Mouse (Mus musculus): ENCODE results near the gene Scn4a. TPM values are rescaled to one million over a fixed set of nuclear protein-coding genes. Genes with fewer than 3 reads are reported as not detected.

Scn4a gene
- polyA plus RNA-seq, 1 experiment: 0.16 TPM

DNA sequence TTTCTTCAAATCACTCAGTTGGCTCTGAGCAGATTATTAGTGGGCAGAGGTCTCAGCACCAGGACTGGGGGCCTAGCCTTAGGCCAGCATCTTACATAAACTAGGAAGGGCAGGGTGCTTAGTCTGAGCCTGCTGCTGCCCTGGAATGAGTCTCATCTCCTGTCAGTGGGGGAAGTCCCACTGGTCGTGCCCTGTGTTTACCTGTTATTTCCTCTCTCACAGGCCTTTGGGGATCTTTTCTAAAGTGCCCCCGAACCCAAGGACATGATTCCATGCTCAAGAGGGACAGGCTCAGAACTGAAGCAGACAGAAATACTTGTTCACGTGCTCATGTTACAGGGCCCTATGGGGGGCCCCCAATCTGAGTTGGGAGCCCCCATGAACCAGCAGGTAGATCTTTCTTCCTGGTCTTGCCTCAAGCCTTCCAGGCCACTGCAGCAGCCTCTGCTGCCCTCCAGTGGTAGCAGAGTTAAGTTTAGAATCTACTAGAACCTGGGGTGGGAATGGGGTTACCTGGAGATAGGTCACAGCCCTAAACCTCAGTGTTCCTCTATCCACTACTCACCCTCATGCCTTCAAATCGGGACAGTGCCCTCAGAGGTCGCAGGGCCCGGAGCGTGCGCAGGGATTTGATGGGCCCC, 27.4 kb downstream of the Scn4a start:
- peak; percentile 66 to 71 for DNase-seq
- WGBS: 68% methylated on average over 8 of the region's 8 CpGs
- Histone ChIP-seq H3K4me1 (ENCODE audit: control insufficient read depth, insufficient read depth, low read length) (no peaks in the 10 kb centered on the region; the same call in 1 of the 2 replicates), H3K27ac (ENCODE audit: insufficient read depth, low read length) (no peak overlapping the region), H3K27me3 (ENCODE audit: control insufficient read depth, insufficient read depth, low read length) (no peaks in the 10 kb centered on the region), H3K4me3 (replicated peaks; ENCODE audit: insufficient read depth, low read depth, low read length) (no peak overlapping the region)
- TF ChIP-seq CTCF (IDR thresholded peaks at IDR 0.05; ENCODE audit: borderline replicate concordance, insufficient read depth, low read depth, low read length) (peak; percentile 88), POLR2A (IDR thresholded peaks at IDR 0.05; ENCODE audit: borderline replicate concordance, insufficient read depth, low read length) (no peak)

DNA sequence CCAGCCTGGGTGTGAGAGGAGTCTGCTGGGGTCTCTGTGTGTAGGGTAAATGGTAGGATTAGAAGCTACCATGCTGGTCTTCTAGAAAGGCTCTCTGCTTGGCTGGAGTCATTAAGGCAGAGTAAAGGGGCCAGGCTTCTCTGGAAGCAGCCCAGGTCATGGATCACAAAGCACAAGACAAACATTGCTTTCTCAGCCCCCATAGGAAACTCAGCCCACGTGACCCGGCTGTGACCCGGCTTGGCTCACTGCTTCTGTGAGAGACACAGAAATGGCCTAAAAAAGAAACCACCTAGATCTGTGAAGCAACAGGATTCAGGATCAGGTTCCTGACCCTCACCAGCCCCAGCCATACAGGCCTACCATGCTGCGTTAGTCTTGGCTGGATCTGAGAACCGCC, 28.2 kb downstream of the Scn4a start:
- no peak overlapping the region for H3K27ac ChIP-seq (ENCODE audit: insufficient read depth, low read length)
- no peaks in the 10 kb centered on the region for H3K27me3 ChIP-seq (ENCODE audit: control insufficient read depth, insufficient read depth, low read length)
- no peak for TF ChIP-seq CTCF (IDR thresholded peaks at IDR 0.05; ENCODE audit: borderline replicate concordance, insufficient read depth, low read depth, low read length)
- no peaks in the 10 kb centered on the region; the same call in 1 of the 2 replicates for H3K4me1 ChIP-seq (ENCODE audit: control insufficient read depth, insufficient read depth, low read length)
- no peak for DNase-seq
- no peak overlapping the region for H3K4me3 ChIP-seq (replicated peaks; ENCODE audit: insufficient read depth, low read depth, low read length)
- WGBS: 75% methylated on average over 5 of the region's 5 CpGs

DNA sequence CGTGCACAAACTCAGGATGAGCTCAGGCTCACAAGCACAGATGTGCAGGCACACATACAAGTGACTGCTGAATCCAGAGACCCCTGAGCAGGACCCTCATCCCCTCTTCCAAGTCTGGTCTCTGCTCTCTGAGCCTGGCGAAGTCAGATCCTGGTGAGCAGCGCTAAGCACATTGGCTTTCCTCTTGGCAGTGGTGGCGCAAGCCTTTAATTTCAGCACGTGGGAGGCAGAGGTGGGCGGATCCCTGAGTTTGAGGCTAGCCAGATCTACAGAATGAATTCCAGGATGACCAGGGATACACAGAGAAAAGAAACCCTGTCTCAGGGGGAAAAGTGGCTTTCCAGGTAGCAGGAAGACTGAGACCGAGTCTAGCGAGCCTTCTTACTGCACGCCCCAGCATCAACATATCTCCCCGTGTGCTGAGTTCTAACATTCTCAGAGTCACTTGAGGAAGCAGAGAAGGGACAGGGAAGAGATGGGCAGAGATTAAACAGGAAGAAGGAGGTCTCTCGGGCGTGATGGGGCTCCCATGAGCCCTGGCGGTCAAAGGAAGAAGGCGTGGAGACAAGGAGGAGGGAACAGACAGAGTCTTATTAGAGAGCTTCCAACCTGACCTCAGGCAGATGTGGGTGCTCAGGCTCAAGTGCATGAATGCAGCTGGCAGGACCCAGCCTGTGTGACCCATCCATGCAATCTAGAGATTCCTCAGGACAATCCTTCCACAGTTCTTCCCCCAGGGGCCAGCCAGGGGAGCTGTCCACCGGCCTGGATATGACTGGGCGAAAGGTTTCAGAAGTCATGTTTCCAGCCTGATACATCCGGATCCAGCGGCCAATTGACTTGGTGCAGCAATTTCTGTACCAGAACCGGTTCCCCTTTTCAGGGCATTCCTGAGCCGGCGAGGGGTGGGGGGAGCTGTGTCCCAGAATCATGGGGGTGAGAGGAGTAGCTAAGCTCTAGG, 34.4 kb downstream of the Scn4a start:
- TF ChIP-seq CTCF (IDR thresholded peaks at IDR 0.05; ENCODE audit: borderline replicate concordance, insufficient read depth, low read depth, low read length): no peak
- TF ChIP-seq POLR2A (IDR thresholded peaks at IDR 0.05; ENCODE audit: borderline replicate concordance, insufficient read depth, low read length): no peak
- H3K27me3 ChIP-seq (ENCODE audit: control insufficient read depth, insufficient read depth, low read length): no peaks in the 10 kb centered on the region
- no peak for DNase-seq
- 73% methylated on average over 21 of the region's 21 CpGs for WGBS
- no peaks in the 10 kb centered on the region for H3K4me1 ChIP-seq (ENCODE audit: control insufficient read depth, insufficient read depth, low read length)
- no peak overlapping the region for H3K4me3 ChIP-seq (replicated peaks; ENCODE audit: insufficient read depth, low read depth, low read length)
- no peak overlapping the region for H3K27ac ChIP-seq (ENCODE audit: insufficient read depth, low read length)

DNA sequence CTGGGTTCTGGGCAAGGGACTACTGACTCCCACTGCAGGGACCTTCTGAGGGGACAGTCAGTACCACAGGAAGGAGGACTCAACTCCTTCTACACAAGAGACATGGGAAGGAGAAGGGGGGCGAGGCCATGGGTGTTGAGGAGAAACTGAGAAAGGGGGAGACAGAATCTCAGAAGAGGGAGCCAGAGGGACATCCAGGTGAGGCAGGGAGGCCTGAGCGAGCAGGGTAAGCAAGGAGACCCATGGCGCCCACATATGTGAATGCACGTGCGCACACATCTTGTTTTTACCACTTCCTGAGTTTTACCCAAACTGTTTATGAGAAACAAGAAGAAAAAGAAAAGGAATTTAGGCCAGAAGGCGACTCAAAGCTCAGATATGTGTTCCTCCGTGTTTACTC, 35.3 kb downstream of the Scn4a start:
- DNase-seq: no peak
- no peak for TF ChIP-seq CTCF (IDR thresholded peaks at IDR 0.05; ENCODE audit: borderline replicate concordance, insufficient read depth, low read depth, low read length)
- no peak for TF ChIP-seq POLR2A (IDR thresholded peaks at IDR 0.05; ENCODE audit: borderline replicate concordance, insufficient read depth, low read length)
- 76% methylated on average over 7 of the region's 7 CpGs for WGBS

DNA sequence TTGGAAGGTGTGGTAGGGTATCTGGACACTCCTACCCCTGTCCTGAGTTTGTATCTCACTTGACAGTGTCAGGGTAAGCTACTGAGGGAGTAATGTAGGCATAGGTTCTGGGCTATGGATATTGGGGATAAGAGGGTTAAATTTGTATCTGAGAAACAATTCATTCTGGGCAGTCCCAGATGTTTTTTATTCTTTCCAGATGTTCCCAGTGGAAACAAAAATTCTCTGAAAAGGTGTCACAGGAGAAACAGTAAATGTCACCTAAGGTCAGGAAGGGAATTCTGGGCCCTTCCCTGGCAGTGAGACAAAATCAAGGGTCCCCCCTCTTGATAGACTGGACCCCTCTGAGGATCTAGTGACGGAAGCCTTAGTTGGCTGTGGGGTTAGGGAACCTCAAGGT, 36.7 kb downstream of the Scn4a start:
- TF ChIP-seq CTCF (IDR thresholded peaks at IDR 0.05; ENCODE audit: borderline replicate concordance, insufficient read depth, low read depth, low read length) (no peak), POLR2A (IDR thresholded peaks at IDR 0.05; ENCODE audit: borderline replicate concordance, insufficient read depth, low read length) (no peak)
- no peaks in the 10 kb centered on the region for H3K4me1 ChIP-seq (ENCODE audit: control insufficient read depth, insufficient read depth, low read length)
- no peak overlapping the region for H3K27ac ChIP-seq (ENCODE audit: insufficient read depth, low read length)
- no peak overlapping the region for H3K4me3 ChIP-seq (replicated peaks; ENCODE audit: insufficient read depth, low read depth, low read length)
- no peak for DNase-seq
- WGBS: 92% methylated on average over 1 of the region's 1 CpGs
- no peaks in the 10 kb centered on the region for H3K27me3 ChIP-seq (ENCODE audit: control insufficient read depth, insufficient read depth, low read length)

More for the DNA sequence above, 35.3 kb downstream of the Scn4a start:
- no peaks in the 10 kb centered on the region for H3K4me1 ChIP-seq (ENCODE audit: control insufficient read depth, insufficient read depth, low read length)
- no peak overlapping the region for H3K27ac ChIP-seq (ENCODE audit: insufficient read depth, low read length)
- no peaks in the 10 kb centered on the region for H3K27me3 ChIP-seq (ENCODE audit: control insufficient read depth, insufficient read depth, low read length)
- H3K4me3 ChIP-seq (replicated peaks; ENCODE audit: insufficient read depth, low read depth, low read length): no peak overlapping the region

DNA sequence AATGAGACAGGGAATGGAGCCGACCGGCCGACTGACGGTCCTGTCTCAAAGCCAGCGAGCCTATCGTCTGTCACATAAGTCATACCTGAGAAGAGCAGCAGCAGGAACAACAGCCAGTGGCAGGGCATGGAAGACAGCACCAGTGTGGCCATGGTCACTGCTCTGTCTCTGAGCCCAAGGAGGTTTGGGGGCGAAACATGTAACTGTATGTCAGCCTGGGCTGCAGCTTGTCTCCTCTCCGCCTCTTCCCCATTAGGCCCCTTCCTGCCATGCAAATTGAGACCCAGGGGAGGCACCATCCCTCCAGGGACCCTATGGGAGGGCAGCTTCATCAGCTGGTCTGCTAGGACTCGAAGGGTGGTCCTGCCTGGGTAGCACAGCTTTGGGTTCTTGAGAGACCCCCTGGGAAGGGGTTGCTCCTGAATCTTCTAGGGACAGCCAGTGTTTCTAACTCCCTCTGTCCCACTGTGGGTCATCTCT, 38.7 kb downstream of the Scn4a start, which contains the start of gene Cd79b:
Cd79b (minus strand) TSS at position 430 of the 480 bp plus-strand sequence.
- TF ChIP-seq POLR2A (IDR thresholded peaks at IDR 0.05; ENCODE audit: borderline replicate concordance, insufficient read depth, low read length) (no peak), CTCF (IDR thresholded peaks at IDR 0.05; ENCODE audit: borderline replicate concordance, insufficient read depth, low read depth, low read length) (no peak)
- Histone ChIP-seq H3K4me1 (ENCODE audit: control insufficient read depth, insufficient read depth, low read length) (no peaks in the 10 kb centered on the region), H3K27me3 (ENCODE audit: control insufficient read depth, insufficient read depth, low read length) (no peaks in the 10 kb centered on the region), H3K4me3 (replicated peaks; ENCODE audit: insufficient read depth, low read depth, low read length) (no peak within 1 kb of the TSS), H3K27ac (ENCODE audit: insufficient read depth, low read length) (no peak within 1 kb of the TSS)
- no peak for DNase-seq
- 81% methylated on average over 9 of the region's 9 CpGs for WGBS

DNA sequence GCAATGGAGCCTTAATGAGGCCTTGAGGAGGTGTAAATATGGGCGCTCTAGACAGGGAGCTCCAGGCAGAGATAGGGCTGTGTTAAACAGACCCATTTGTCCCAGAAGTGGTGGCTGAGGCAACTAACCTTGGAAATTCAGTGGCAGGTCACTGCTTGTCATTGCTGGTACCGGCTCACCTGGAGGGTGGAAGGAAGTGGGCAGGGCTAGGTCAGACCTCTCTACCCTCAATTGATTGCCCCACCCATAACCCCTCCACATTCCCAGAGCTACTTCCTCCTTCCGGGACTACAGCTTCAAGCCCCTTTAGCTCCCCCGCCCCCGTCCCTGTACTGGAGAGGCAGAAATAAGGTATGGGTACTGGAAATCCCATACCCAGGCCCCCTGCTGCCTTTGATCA, 39.6 kb downstream of the Scn4a start:
- H3K4me1 ChIP-seq (ENCODE audit: control insufficient read depth, insufficient read depth, low read length): no peaks in the 10 kb centered on the region
- no peak overlapping the region for H3K27ac ChIP-seq (ENCODE audit: insufficient read depth, low read length)
- TF ChIP-seq CTCF (IDR thresholded peaks at IDR 0.05; ENCODE audit: borderline replicate concordance, insufficient read depth, low read depth, low read length) (no peak), POLR2A (IDR thresholded peaks at IDR 0.05; ENCODE audit: borderline replicate concordance, insufficient read depth, low read length) (no peak)
- WGBS: 84% methylated on average over 5 of the region's 5 CpGs
- DNase-seq: no peak
- H3K4me3 ChIP-seq (replicated peaks; ENCODE audit: insufficient read depth, low read depth, low read length): no peak overlapping the region
- H3K27me3 ChIP-seq (ENCODE audit: control insufficient read depth, insufficient read depth, low read length): no peaks in the 10 kb centered on the region

All from cerebellum, adult 2 months (tissue).